Mouse (Mus musculus) spleen, adult 2 months (tissue): ENCODE measurements around the gene Slc7a8.

ENCODE experiments used
- CTCF ChIP-seq: fragments of 200-500 bp; IDR thresholded peaks from 2 replicates; pipeline ENCODE4 v1.5.1; 2011; ENCODE audit warnings: mild to moderate bottlenecking, inconsistent platforms; ENCODE audit not compliant: insufficient read depth, insufficient read length, insufficient replicate concordance; ENCODE audit errors: extremely low read depth
- POLR2A ChIP-seq: fragments of 200-500 bp; IDR thresholded peaks from 2 replicates; pipeline ENCODE4 v1.6.1; 2011; ENCODE audit warnings: low read depth, low read length, inconsistent platforms

DNA sequence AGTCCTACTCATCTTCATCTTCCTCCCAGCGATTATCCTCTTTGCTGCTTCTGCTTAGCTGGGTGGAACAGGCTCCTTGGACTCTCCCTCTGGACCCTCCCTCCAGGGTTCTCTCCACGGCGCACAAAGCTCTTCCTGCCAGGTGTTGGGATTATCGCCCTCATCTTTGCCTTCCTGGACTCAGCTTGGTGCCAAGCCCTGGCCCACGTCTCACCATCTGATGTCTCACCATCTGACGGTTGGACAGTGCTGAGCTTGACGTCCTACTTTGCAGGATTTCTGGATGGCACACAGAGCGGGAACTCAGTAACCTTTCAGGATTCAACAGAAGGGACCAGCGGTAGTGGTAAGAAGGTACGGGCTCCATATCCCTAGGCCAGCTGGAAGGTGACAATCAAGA is 60.0 kb downstream of the Slc7a8 start:
- TF ChIP-seq CTCF, result no peak
- TF ChIP-seq POLR2A, result no peak
